Mouse (Mus musculus): Measurements from ENCODE around the gene Sufu. TPM values are rescaled to one million over a fixed set of nuclear protein-coding genes. Genes with fewer than 3 reads are reported as not detected.

Sufu gene
- total and polyA plus RNA-seq, 3 experiments: 11.4 to 42.5 TPM; not detected in 1

GRCm38 (mm10) chr19:46395109-46396009 is 1.3 kb upstream of the Sufu start, which contains the start of gene Actr1a:
Gene Actr1a, minus strand, starts transcription at chr19:46395748.
- Histone ChIP-seq H3K9me3 (replicated peaks; ENCODE audit: insufficient read depth, low read length) (no peaks in the 10 kb centered on the region), H3K36me3 (ENCODE audit: control insufficient read depth in 1 of 2, insufficient read depth in 2 of 2, low read length in 2 of 2) (peaks cover 5 to 13% of the 10 kb centered on the region in 2 experiments), H3K4me1 (ENCODE audit: control insufficient read depth in 1 of 2, insufficient read depth in 2 of 2, low read length in 2 of 2) (peaks cover 0 to 16% of the 10 kb centered on the region in 2 experiments; a peak in 3 of 4 replicates), H3K4me3 (ENCODE audit: control insufficient read depth in 1 of 2, insufficient read depth in 1 of 2, low read depth in 2 of 2, low read length in 2 of 2) (peak within 1 kb of the TSS; percentile 73 to 80), H3K79me2 (ENCODE audit: control insufficient read depth, insufficient read depth, low read length, poor library complexity) (peaks cover 61% of the 10 kb centered on the region), H3K27me3 (ENCODE audit: control insufficient read depth in 1 of 2, insufficient read depth in 2 of 2, low read length in 2 of 2) (no peaks in the 10 kb centered on the region), H3K9ac (ENCODE audit: control insufficient read depth, low read depth, low read length, poor library complexity, severe bottlenecking) (peak within 1 kb of the TSS; percentile 75), H3K27ac (ENCODE audit: control insufficient read depth, low read depth, low read length) (peak within 1 kb of the TSS; percentile 65)
- peak; percentile 100 for DNase-seq (ENCODE audit: low read depth, low spot score)
- TF ChIP-seq MAZ (IDR thresholded peaks at IDR 0.05; ENCODE audit: low read depth, low read length) (no peak), BHLHE40 (IDR thresholded peaks at IDR 0.05; ENCODE audit: borderline replicate concordance, low read depth, low read length) (no peak), NELFE (IDR thresholded peaks at IDR 0.05; ENCODE audit: low read depth, low read length) (peak; percentile 86), MAFK (IDR thresholded peaks at IDR 0.05; ENCODE audit: borderline replicate concordance, low read depth, low read length) (no peak), TCF12 (IDR thresholded peaks at IDR 0.05; ENCODE audit: low read depth, low read length) (peak; percentile 55; the same call in 1 of the 2 replicates), USF1 (IDR thresholded peaks at IDR 0.05; ENCODE audit: low read depth, low read length) (0 out of 2 replicates have a peak, but pooled peaks have one; percentile 5), KAT2A (conservative IDR thresholded peaks at IDR 0.05; ENCODE audit: low read depth, low read length) (peak; percentile 85), TAL1 (IDR thresholded peaks at IDR 0.05; ENCODE audit: low read length) (no peak), ZNF384 (IDR thresholded peaks at IDR 0.05; ENCODE audit: low read depth, low read length) (no peak), RAD21 (IDR thresholded peaks at IDR 0.05; ENCODE audit: low read depth, low read length) (no peak), HCFC1 (IDR thresholded peaks at IDR 0.05; ENCODE audit: low read depth, low read length) (peak; percentile 98), POLR2A (IDR thresholded peaks at IDR 0.05; ENCODE audit: control insufficient read depth in 1 of 2, insufficient read depth in 1 of 2, low read depth in 1 of 2, low read length in 2 of 2, poor library complexity in 1 of 2) (peak; percentile 78 to 94), POLR2AphosphoS2 (IDR thresholded peaks at IDR 0.05; ENCODE audit: low read length) (no peak), MXI1 (IDR thresholded peaks at IDR 0.05; ENCODE audit: low read depth, low read length) (peak; percentile 97), POLR2AphosphoS5 (IDR thresholded peaks at IDR 0.05; ENCODE audit: borderline replicate concordance, low read depth, low read length) (0 out of 2 replicates have a peak, but pooled peaks have one; percentile 76), SMC3 (IDR thresholded peaks at IDR 0.05; ENCODE audit: low read depth, low read length) (no peak), E2F4 (IDR thresholded peaks at IDR 0.05; ENCODE audit: borderline replicate concordance, low read depth, low read length) (no peak; the same call in 1 of the 2 replicates), MAX (IDR thresholded peaks at IDR 0.05; ENCODE audit: low read length) (peak; percentile 76), JUND (IDR thresholded peaks at IDR 0.05; ENCODE audit: low read depth, low read length) (no peak), EP300 (IDR thresholded peaks at IDR 0.05; ENCODE audit: low read depth in 1 of 2, low read length in 2 of 2) (no peak), ETS1 (IDR thresholded peaks at IDR 0.05; ENCODE audit: low read depth, low read length) (no peak), SIN3A (IDR thresholded peaks at IDR 0.05; ENCODE audit: low read length) (peak; percentile 95), MEF2A (IDR thresholded peaks at IDR 0.05; ENCODE audit: extremely low read depth, insufficient replicate concordance, low read depth, low read length, poor library complexity, severe bottlenecking) (no peak), TBP (IDR thresholded peaks at IDR 0.05; ENCODE audit: low read depth, low read length) (peak; percentile 80), ZKSCAN1 (IDR thresholded peaks at IDR 0.05; ENCODE audit: low read depth, low read length) (no peak), UBTF (IDR thresholded peaks at IDR 0.05; ENCODE audit: borderline replicate concordance, insufficient read depth, low read depth, low read length) (no peak), CHD2 (IDR thresholded peaks at IDR 0.05; ENCODE audit: low read length) (peak; percentile 84), ZMIZ1 (IDR thresholded peaks at IDR 0.05; ENCODE audit: low read depth, low read length) (peak; percentile 29), MYB (IDR thresholded peaks at IDR 0.05; ENCODE audit: low read depth, low read length) (no peak), CHD1 (IDR thresholded peaks at IDR 0.05; ENCODE audit: low read depth, low read length) (no peak), ZC3H11A (IDR thresholded peaks at IDR 0.05; ENCODE audit: low read depth, low read length) (no peak), MYC (IDR thresholded peaks at IDR 0.05; ENCODE audit: low read depth, low read length) (peak; percentile 71), RCOR1 (IDR thresholded peaks at IDR 0.05; ENCODE audit: low read depth, low read length) (no peak), ELF1 (IDR thresholded peaks at IDR 0.05; ENCODE audit: low read depth, low read length) (peak; percentile 95), NRF1 (IDR thresholded peaks at IDR 0.05; ENCODE audit: insufficient read depth, low read depth, low read length, poor library complexity, severe bottlenecking) (peak; percentile 91), GABPA (IDR thresholded peaks at IDR 0.05; ENCODE audit: low read depth, low read length) (no peak)
